Mouse (Mus musculus): ENCODE measurements around the gene Scarb1.

GRCm38 (mm10) chr5:125389579-125390441, 48.9 kb upstream of the Scarb1 start, which contains the start of gene Ubc:
- no peak for TF ChIP-seq CTCF (IDR thresholded peaks at IDR 0.05; ENCODE audit: low read depth)
- TF ChIP-seq EP300 (optimal IDR thresholded peaks at IDR 0.05) = peak; percentile 8
